Mouse (Mus musculus): ENCODE results near the gene Mboat7.

DNA sequence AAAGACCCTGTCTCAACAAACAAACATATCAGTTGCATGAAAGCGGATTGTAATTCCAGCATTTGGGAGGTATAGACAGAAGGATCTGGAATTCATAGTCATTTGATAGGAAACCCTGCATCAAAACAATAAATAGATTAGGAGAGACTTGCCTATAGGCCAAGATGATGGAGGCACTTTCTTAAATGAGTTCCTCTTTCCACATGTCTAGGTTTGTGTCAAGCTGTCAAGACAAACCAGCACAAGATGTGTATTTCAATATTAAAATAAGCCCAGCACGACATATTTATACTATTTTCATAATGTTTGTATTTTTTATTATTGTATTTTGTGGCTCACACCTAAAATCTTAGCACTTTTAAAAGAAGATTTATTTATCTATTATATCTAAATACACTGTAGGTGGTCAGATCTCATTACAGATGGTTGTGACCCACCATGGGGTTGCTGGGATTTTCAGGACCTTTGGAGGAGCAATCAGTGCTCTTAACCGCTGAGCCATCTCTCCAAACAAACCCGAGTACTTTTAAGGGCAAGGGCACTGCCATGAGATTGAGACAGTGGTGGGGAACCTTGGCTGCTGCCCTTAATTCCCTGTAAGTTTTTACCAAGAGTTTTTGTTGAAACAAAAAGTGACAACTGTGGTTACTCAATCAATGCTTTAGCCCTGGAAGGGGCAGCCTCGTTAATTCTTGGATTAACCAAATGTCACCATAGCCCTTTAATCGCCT is 10.0 kb upstream of the Mboat7 start:
- TF ChIP-seq ZC3H11A (IDR thresholded peaks at IDR 0.05; ENCODE audit: borderline replicate concordance, low read depth, low read length) (no peak), CHD2 (IDR thresholded peaks at IDR 0.05; ENCODE audit: low read depth, low read length) (no peak), MAFK (IDR thresholded peaks at IDR 0.05; ENCODE audit: insufficient read depth, low read depth, low read length) (no peak)
